In the genomic region with DNA sequence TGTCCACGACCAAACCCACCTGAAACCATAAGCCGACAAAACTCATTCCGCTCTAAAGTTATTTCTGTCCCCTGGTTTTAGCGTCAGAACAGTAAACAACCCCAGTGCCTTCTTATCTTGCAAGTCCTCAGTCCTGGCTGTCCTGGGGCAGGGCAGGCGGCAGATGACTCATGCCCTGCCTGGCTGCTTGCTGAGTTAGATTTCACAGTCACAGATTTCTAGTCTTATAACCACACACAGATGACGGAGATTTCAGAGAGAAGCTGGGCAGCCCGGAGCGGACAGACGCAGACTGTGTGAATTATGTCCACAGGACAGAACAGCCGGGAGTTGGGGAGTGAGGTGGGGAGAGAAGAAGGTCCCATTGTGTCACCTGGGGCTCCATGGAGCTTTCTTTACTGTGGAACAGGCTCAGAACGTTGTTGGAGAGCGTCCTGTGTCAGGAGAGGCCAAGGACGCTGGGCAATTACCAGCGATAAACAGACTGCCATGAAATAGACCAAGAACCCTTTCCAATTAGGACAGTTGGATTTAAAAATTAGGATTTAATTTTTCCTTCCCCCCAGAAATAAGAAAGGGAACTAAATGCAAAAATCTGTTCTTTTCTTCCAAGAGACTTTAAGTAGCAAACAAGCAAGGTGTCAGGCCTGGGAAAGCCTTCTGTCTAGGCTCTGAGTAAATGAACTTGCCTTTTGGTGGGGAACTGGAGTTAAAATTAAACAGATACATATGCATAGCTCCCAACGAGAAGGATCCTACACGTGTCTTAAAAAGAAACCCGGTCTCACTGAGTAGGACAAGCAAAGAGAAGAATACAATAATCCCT, we compare ENCODE assay signal across 9 mouse cellular contexts.
A peak's percentile ranks its signal among the peaks of the same experiment; 100 is the strongest.
DNase-seq lines count a peak whose midpoint lies in the region; ATAC-seq lines count a peak whose summit lies in the region.
"Had no signal": no experiment of that assay in that cellular context is flagged by ENCODE, and none has a peak within 500 bp of the region (broad histone marks: within the 10 kb centered on the region; RNA-seq: fewer than 3 reads in every experiment).

No protein-coding gene starts in this region.

- H3K36me3 ChIP-seq in limb, embryonic 10.5 days, result no peaks in the 10 kb centered on the region
- H3K36me3 ChIP-seq: liver, embryonic 15.5 days had no signal

- 61% methylated on average over 17 of the region's 17 CpGs for WGBS in limb, embryonic 10.5 days

- H3K27ac ChIP-seq in limb, embryonic 10.5 days, result peak overlapping the region; percentile 30; the same call in 1 of the 2 replicates
- H3K27ac ChIP-seq: liver, embryonic 15.5 days had no signal

- H3K4me3 ChIP-seq in limb, embryonic 10.5 days, result no peak overlapping the region
- H3K4me3 ChIP-seq: liver, embryonic 15.5 days had no signal

- ATAC-seq in CD4-positive, CD25-positive, alpha-beta regulatory T cell, adult 4 months, result no peak

- no peaks in the 10 kb centered on the region for H3K27me3 ChIP-seq in limb, embryonic 10.5 days (ENCODE audit: low read depth, poor library complexity, severe bottlenecking)
- H3K27me3 ChIP-seq: liver, embryonic 15.5 days had no signal

- peak; percentile 81 for DNase-seq in MN1 (ENCODE audit: low spot score)
- peak; percentile 24 to 44 for DNase-seq in adrenal gland, adult 18-20 months (ENCODE audit: low spot score in 2 of 2)
- DNase-seq in gastrocnemius, postnatal 25 days, result peak; percentile 31
- DNase-seq in limb, embryonic 10.5 days (ENCODE audit: low spot score), result peak; percentile 29
- DNase-seq in spleen, adult 12 weeks (ENCODE audit: low spot score), result no peak
- no peak for DNase-seq in layer of hippocampus, adult 18-20 months (ENCODE audit: low spot score in 2 of 2)
- no peak for DNase-seq in layer of hippocampus, postnatal 14 days (ENCODE audit: low spot score in 2 of 2)

- peaks cover 20% of the 10 kb centered on the region for H3K4me1 ChIP-seq in limb, embryonic 10.5 days
- H3K4me1 ChIP-seq: liver, embryonic 15.5 days had no signal

- no peaks in the 10 kb centered on the region for H3K9me3 ChIP-seq in limb, embryonic 10.5 days (replicated peaks)
- H3K9me3 ChIP-seq: liver, embryonic 15.5 days had no signal

Comparison
In these comparisons a context has a peak if more than half of its experiments do, and no peak if none do; other contexts are left out.
1. DNase-seq: peak in MN1 (single experiment), adrenal gland, adult 18-20 months (2 of 2), gastrocnemius, postnatal 25 days (single experiment) and limb, embryonic 10.5 days (single experiment); none in spleen, adult 12 weeks (single experiment), layer of hippocampus, adult 18-20 months (0 of 2) and layer of hippocampus, postnatal 14 days (0 of 2).